Mouse (Mus musculus) midbrain, postnatal 0 days (tissue): ENCODE data around the gene Efl1. TPM values are rescaled to one million over a fixed set of nuclear protein-coding genes. Genes with fewer than 3 reads are reported as not detected.

ENCODE experiments used
- ATAC-seq: fragments of 200-750 bp; cut with Nextera tagmentation; 2 replicates; pipeline ENCODE4 v1.8.0; 2017; ENCODE audit warnings: moderate number of reproducible peaks, mild to moderate bottlenecking, moderate TSS enrichment, moderate library complexity; ENCODE audit not compliant: low FRiP score
- DNase-seq: peaks from one replicate; pipeline ENCODE4 v3.0.0-alpha.2; 2015; ENCODE audit warnings: low spot score
- H3K27ac ChIP-seq: fragments of 300-500 bp; sonication (generic); 2 replicates; pipeline ENCODE4 v1.5.1; 2014; ENCODE audit warnings: low read depth, mild to moderate bottlenecking, low read length, mixed read lengths
- H3K27me3 ChIP-seq: fragments of 300-500 bp; sonication (generic); 2 replicates; pipeline ENCODE4 v1.6.1; 2014; ENCODE audit warnings: low read length, control low read depth, mixed read lengths; ENCODE audit not compliant: insufficient read depth
- H3K36me3 ChIP-seq: fragments of 300-500 bp; sonication (generic); 2 replicates; pipeline ENCODE4 v1.6.1; 2014; ENCODE audit warnings: low read length, control low read depth, mixed read lengths; ENCODE audit not compliant: insufficient read depth
- H3K4me1 ChIP-seq: fragments of 300-500 bp; sonication (generic); 2 replicates; pipeline ENCODE4 v1.6.1; 2014; ENCODE audit warnings: mild to moderate bottlenecking, control low read depth, antibody characterized with exemption, low read length, mixed read lengths; ENCODE audit not compliant: insufficient read depth
- H3K4me2 ChIP-seq: fragments of 300-500 bp; sonication (generic); 2 replicates; pipeline ENCODE4 v1.6.1; 2014; ENCODE audit warnings: low read depth, mild to moderate bottlenecking, low read length, mixed read lengths; ENCODE audit not compliant: poor library complexity, severe bottlenecking
- H3K4me3 ChIP-seq: fragments of 300-500 bp; sonication (generic); 2 replicates; pipeline ENCODE4 v1.5.1; 2014; ENCODE audit warnings: low read depth, mild to moderate bottlenecking, low read length, moderate library complexity
- H3K9ac ChIP-seq: fragments of 300-500 bp; sonication (generic); replicated peaks from 2 replicates; pipeline ENCODE4 v1.6.1; 2014; ENCODE audit warnings: mild to moderate bottlenecking, low read length, moderate library complexity, mixed read lengths; ENCODE audit not compliant: poor library complexity, severe bottlenecking
- H3K9me3 ChIP-seq: fragments of 300-500 bp; sonication (generic); 2 replicates; pipeline ENCODE4 v1.6.1; 2016; ENCODE audit warnings: low read length, control low read depth
- CTCF ChIP-seq: IDR thresholded peaks from 2 replicates; pipeline ENCODE4 v1.5.1; 2016; ENCODE audit warnings: antibody characterized with exemption, mild to moderate bottlenecking
- WGBS: fragments of 180-500 bp; shearing (Covaris S2); extraction: QIAGEN DNeasy Blood & Tissue Kit; methylation state at CpG from one replicate; pipeline ENCODE4 v1.1.7; 2014; 5-methylcytosine and 5-hydroxymethylcytosine counted together
- polyA plus RNA-seq: library from polyadenylated mRNA; unstranded; fragments of >200 nt; fragmentation: Nextera tagmentation; extraction: Ambion mirVana; gene quantifications from 2 replicates; pipeline ENCODE4 v1.2.1, GENCODE M21; 2015
- total RNA-seq: library from RNA; depleted of rRNA; stranded (reverse); fragments of >200 nt; gene quantifications from 2 replicates; pipeline ENCODE4 v1.2.3, GENCODE M21; 2014

The Efl1 gene
- total and polyA plus RNA-seq, 2 experiments from 2014 or later: 10.2 to 17.5 TPM

GRCm38 (mm10) chr7:82715210-82715911 lies 66.9 kb downstream of the Efl1 start:
- H3K27ac ChIP-seq: peak overlapping the region; percentile 60; the same call in 1 of the 2 replicates
- WGBS: 30% methylated on average over 7 of the region's 7 CpGs

GRCm38 (mm10) chr7:82715912-82716601 lies 67.6 kb downstream of the Efl1 start:
- no peaks in the 10 kb centered on the region for H3K27me3 ChIP-seq
- no peak for ATAC-seq
- no peak overlapping the region for H3K4me2 ChIP-seq
- H3K4me1 ChIP-seq: no peaks in the 10 kb centered on the region
- peak overlapping the region; percentile 42 for H3K9ac ChIP-seq
- H3K27ac ChIP-seq: peak overlapping the region; percentile 60
- H3K9me3 ChIP-seq: no peaks in the 10 kb centered on the region
- no peaks in the 10 kb centered on the region for H3K36me3 ChIP-seq
- DNase-seq: no peak
- TF ChIP-seq CTCF: no peak
- no peak overlapping the region for H3K4me3 ChIP-seq
- WGBS: 26% methylated on average over 8 of the region's 8 CpGs

More at GRCm38 (mm10) chr7:82715210-82715911, 66.9 kb downstream of the Efl1 start:
- Histone ChIP-seq H3K9me3 (no peaks in the 10 kb centered on the region), H3K4me2 (no peak overlapping the region; the same call in 1 of the 2 replicates), H3K36me3 (no peaks in the 10 kb centered on the region), H3K4me3 (no peak overlapping the region), H3K27me3 (no peaks in the 10 kb centered on the region), H3K9ac (0 out of 2 replicates have a peak overlapping the region, but pooled peaks have one; percentile 24), H3K4me1 (no peaks in the 10 kb centered on the region)
- ATAC-seq (peak; percentile 89), DNase-seq (peak; percentile 91)
- TF ChIP-seq CTCF: peak; percentile 88

- ATAC-seq (peak; percentile 71), DNase-seq (peak; percentile 74)
- Histone ChIP-seq H3K9me3 (no peaks in the 10 kb centered on the region), H3K9ac (no peak overlapping the region), H3K4me3 (no peak overlapping the region), H3K4me2 (no peak overlapping the region), H3K27ac (no peak overlapping the region), H3K27me3 (no peaks in the 10 kb centered on the region), H3K4me1 (no peaks in the 10 kb centered on the region), H3K36me3 (no peaks in the 10 kb centered on the region)
- peak; percentile 76 for TF ChIP-seq CTCF
- 65% methylated on average over 5 of the region's 5 CpGs for WGBS
These were observed 70.9 kb downstream of the Efl1 start for GRCm38 (mm10) chr7:82719285-82719684.

- Histone ChIP-seq H3K9ac (no peak overlapping the region), H3K4me2 (no peak overlapping the region), H3K27me3 (no peaks in the 10 kb centered on the region), H3K4me3 (no peak overlapping the region), H3K27ac (no peak overlapping the region), H3K9me3 (no peaks in the 10 kb centered on the region), H3K4me1 (no peaks in the 10 kb centered on the region), H3K36me3 (no peaks in the 10 kb centered on the region)
- DNase-seq (no peak), ATAC-seq (no peak)
- WGBS: 62% methylated on average over 5 of the region's 5 CpGs
- TF ChIP-seq CTCF: no peak
These were observed 71.3 kb downstream of the Efl1 start for GRCm38 (mm10) chr7:82719740-82720139.

GRCm38 (mm10) chr7:82720501-82720900 lies 72.1 kb downstream of the Efl1 start:
- H3K9ac ChIP-seq: no peak overlapping the region
- no peaks in the 10 kb centered on the region for H3K36me3 ChIP-seq
- no peaks in the 10 kb centered on the region for H3K9me3 ChIP-seq
- no peak overlapping the region for H3K27ac ChIP-seq
- ATAC-seq (no peak), DNase-seq (no peak)
- H3K4me1 ChIP-seq: no peaks in the 10 kb centered on the region
- whole genome bisulfite sequencing: 74% methylated on average over 7 of the region's 7 CpGs
- TF ChIP-seq CTCF: no peak
- no peak overlapping the region for H3K4me3 ChIP-seq
- H3K4me2 ChIP-seq: no peak overlapping the region
- no peaks in the 10 kb centered on the region for H3K27me3 ChIP-seq

- no peaks in the 10 kb centered on the region for H3K4me1 ChIP-seq
- no peak for DNase-seq
- no peaks in the 10 kb centered on the region for H3K27me3 ChIP-seq
- H3K9ac ChIP-seq: no peak overlapping the region
- no peak for TF ChIP-seq CTCF
- H3K4me2 ChIP-seq: no peak overlapping the region
- no peaks in the 10 kb centered on the region for H3K36me3 ChIP-seq
- no peak overlapping the region for H3K4me3 ChIP-seq
- H3K9me3 ChIP-seq: no peaks in the 10 kb centered on the region
- no peak for ATAC-seq
- H3K27ac ChIP-seq: no peak overlapping the region
- 72% methylated on average over 7 of the region's 7 CpGs for whole genome bisulfite sequencing
These were observed 72.5 kb downstream of the Efl1 start for GRCm38 (mm10) chr7:82720906-82721305.
